Mouse (Mus musculus) embryonic facial prominence, embryonic 12.5 days (tissue): ENCODE measurements around the gene Dhx34. TPM values are rescaled to one million over a fixed set of nuclear protein-coding genes. Genes with fewer than 3 reads are reported as not detected.

Experiments used
- ATAC-seq: fragments of 200-750 bp; cut with Nextera tagmentation; 2 replicates; pipeline ENCODE4 v1.8.0; 2017; ENCODE audit not compliant: insufficient number of reproducible peaks, insufficient read depth, low FRiP score, low TSS enrichment
- H3K27ac ChIP-seq: fragments of 300-500 bp; sonication (generic); 2 replicates; pipeline ENCODE4 v1.5.1; 2016; ENCODE audit warnings: mild to moderate bottlenecking
- H3K27me3 ChIP-seq: fragments of 300-500 bp; sonication (generic); 2 replicates; pipeline ENCODE4 v1.6.1; 2016; ENCODE audit warnings: mild to moderate bottlenecking, moderate library complexity
- H3K36me3 ChIP-seq: fragments of 300-500 bp; sonication (generic); 2 replicates; pipeline ENCODE4 v1.6.1; 2016; ENCODE audit warnings: mild to moderate bottlenecking
- H3K4me1 ChIP-seq: fragments of 300-500 bp; sonication (generic); 2 replicates; pipeline ENCODE4 v1.6.1; 2016
- H3K4me2 ChIP-seq: fragments of 300-500 bp; sonication (generic); replicated peaks from 2 replicates; pipeline ENCODE4 v1.6.1; 2016; ENCODE audit warnings: mild to moderate bottlenecking, moderate library complexity
- H3K4me3 ChIP-seq: fragments of 300-500 bp; sonication (generic); 2 replicates; pipeline ENCODE4 v1.5.1; 2016; ENCODE audit warnings: mild to moderate bottlenecking
- H3K9ac ChIP-seq: fragments of 300-500 bp; sonication (generic); 2 replicates; pipeline ENCODE4 v1.6.1; 2016; ENCODE audit warnings: mild to moderate bottlenecking, moderate library complexity
- H3K9me3 ChIP-seq: fragments of 300-500 bp; sonication (generic); 2 replicates; pipeline ENCODE4 v1.6.1; 2016; ENCODE audit warnings: mild to moderate bottlenecking, moderate library complexity
- WGBS: fragments of 180-500 bp; shearing (Covaris S2); methylation state at CpG from one replicate; pipeline ENCODE4 v1.1.7; 2016; 5-methylcytosine and 5-hydroxymethylcytosine counted together
- polyA plus RNA-seq: library from polyadenylated mRNA; unstranded; fragments of >200 nt; fragmentation: Nextera tagmentation; extraction: Ambion mirVana; gene quantifications from 2 replicates; pipeline ENCODE4 v1.2.1, GENCODE M21; 2016

The Dhx34 gene
- polyA plus RNA-seq, 1 experiment from 2014 or later: 18.2 TPM

DNA sequence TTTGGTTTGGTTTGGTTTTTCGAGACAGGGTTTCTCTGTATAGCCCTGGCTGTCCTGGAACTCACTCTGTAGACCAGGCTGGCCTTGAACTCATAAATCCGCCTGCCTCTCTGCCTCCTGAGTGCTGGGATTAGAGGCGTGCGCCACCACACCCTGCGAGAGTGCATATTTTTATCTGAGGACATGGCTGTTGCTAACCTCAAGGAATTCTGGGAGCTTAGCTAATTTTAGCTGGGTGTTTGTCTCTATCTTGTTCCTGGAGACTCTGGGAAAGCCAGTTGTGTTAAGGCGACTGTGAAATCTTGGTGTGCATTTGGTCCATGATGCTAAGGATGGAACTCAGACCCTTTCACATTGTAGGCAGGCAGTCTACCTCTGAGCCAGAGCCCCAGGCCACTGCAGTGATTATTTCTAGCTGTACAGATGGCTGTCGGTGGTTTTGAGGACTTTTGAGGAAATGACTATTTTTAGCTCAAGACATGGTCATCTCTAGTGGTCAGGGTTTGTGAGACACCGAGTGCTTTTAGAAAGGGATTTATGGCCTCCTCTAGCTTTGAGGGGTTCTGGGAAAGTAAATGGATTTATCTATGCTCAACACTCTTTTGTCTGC is 65.6 kb downstream of the Dhx34 start:
- Histone ChIP-seq H3K27ac (no peak overlapping the region), H3K9me3 (no peaks in the 10 kb centered on the region), H3K9ac (no peak overlapping the region), H3K4me1 (no peaks in the 10 kb centered on the region), H3K36me3 (no peaks in the 10 kb centered on the region; the same call in 1 of the 2 replicates), H3K4me3 (no peak overlapping the region), H3K4me2 (no peak overlapping the region), H3K27me3 (peaks cover 35% of the 10 kb centered on the region)
- ATAC-seq: no peak
- 79% methylated on average over 8 of the region's 8 CpGs for WGBS

DNA sequence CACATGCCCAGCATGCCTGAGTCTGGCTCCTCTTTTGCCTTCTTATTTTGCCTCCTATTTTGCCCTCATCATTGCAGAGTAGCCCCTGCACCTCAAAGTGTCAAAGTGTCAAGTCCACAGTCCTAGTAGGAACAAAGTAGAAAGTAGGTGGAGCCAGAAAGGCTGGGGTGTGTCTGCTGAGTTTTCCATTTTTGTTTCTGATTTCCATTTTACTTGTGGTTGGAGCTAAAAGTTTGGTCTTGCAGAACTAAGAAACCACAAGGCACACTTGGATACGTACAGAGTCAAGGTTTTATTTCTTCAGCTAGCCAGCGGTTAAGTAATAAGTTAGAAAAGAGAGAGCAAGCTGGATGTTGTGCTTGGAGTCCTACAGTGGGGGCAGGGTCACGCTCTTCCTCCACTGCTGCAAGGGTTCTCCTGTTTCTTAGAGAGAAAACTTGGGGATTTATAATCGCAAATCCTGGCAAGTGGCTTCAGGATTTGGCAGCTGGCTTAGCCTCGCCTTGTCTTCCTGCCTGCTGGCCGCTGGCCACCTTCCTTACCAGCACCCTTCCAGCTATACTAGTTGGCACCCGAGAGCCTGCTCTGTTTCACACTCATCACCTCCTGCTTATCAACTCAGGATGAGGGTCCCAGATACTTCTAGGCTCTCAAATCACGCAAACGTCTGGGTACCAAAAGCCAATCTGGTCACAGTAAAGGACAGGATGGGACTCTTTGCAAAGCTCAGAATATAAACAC is 66.5 kb downstream of the Dhx34 start:
- H3K4me3 ChIP-seq: no peak overlapping the region
- H3K27ac ChIP-seq: no peak overlapping the region
- H3K9ac ChIP-seq: no peak overlapping the region
- peaks cover 32% of the 10 kb centered on the region for H3K27me3 ChIP-seq
- no peak for ATAC-seq
- no peaks in the 10 kb centered on the region for H3K4me1 ChIP-seq
- no peaks in the 10 kb centered on the region; the same call in 1 of the 2 replicates for H3K36me3 ChIP-seq
- 80% methylated on average over 9 of the region's 9 CpGs for WGBS
- H3K4me2 ChIP-seq: no peak overlapping the region
- no peaks in the 10 kb centered on the region for H3K9me3 ChIP-seq

DNA sequence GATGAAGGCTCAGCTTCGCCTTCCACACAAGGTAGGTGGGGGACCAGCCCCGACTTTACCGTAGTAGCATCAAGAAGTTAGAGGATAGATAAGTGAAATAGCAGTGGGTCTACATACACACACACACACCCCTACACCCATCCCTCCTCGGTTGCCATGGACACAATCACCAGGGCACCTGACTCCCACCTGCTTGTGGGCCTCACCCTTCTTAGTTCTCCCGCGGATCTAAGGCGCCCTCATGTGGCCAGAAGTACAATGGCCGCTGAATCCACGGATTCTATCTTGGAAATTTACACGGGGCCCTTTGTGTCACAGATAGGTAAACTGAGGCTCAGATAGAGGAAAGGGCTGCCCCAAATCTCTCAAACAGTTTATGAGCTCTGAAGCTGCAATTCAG is 68.3 kb downstream of the Dhx34 start:
- H3K36me3 ChIP-seq: no peaks in the 10 kb centered on the region; the same call in 1 of the 2 replicates
- no peaks in the 10 kb centered on the region for H3K9me3 ChIP-seq
- no peak overlapping the region for H3K4me2 ChIP-seq
- no peak overlapping the region for H3K9ac ChIP-seq
- no peaks in the 10 kb centered on the region for H3K4me1 ChIP-seq
- no peak overlapping the region for H3K27ac ChIP-seq
- no peak overlapping the region for H3K4me3 ChIP-seq
- 21% methylated on average over 10 of the region's 10 CpGs for WGBS
- peaks cover 15% of the 10 kb centered on the region for H3K27me3 ChIP-seq
- no peak for ATAC-seq

DNA sequence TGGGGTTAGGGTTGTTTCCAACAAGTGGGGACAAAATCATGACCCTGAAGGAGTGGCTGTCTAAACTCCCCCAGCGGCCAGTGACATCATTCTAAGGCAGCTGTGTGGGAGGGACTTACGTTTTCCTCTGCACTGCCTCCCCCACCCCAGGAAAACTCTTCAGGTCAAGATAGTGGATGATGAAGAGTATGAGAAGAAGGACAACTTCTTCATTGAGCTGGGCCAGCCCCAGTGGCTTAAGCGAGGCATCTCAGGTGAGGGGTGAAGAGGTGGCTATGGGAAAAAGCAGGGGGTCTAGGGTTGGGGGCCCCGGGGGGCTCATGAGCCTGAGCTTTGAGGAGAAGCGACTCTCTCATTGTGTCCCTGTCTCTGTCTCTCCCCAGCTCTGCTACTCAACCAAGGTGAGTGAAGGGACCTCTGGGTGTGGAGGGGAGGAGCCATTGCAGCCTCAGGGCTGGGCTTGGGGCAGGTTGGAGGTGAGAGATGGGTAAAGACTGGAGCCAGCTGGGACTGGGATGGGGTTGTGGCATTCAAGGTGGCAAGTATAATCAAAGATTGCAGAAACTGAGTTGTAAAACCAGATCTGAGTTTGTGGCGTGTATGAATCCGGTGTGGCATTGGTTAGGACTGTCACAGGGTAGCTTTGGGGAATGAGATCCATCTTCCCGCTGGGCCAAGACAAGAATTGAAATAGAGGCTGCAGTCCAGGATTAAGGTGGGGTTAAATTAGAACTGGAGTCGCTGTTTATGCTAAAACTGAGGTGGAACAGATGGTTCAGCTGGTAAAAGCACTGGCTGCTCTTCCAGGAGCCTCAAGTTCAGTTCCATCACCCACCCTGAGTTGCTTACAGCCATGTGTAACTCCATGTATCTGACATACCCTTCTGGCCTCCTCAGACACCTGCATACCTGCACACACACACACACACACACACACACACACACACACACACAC is 71.4 kb downstream of the Dhx34 start:
- no peaks in the 10 kb centered on the region for H3K4me1 ChIP-seq
- ATAC-seq: no peak
- no peak overlapping the region for H3K4me3 ChIP-seq
- peaks cover 8% of the 10 kb centered on the region for H3K27me3 ChIP-seq
- no peak overlapping the region for H3K27ac ChIP-seq
- WGBS: 72% methylated on average over 9 of the region's 9 CpGs
- no peaks in the 10 kb centered on the region; the same call in 1 of the 2 replicates for H3K36me3 ChIP-seq
- no peak overlapping the region for H3K9ac ChIP-seq
- H3K9me3 ChIP-seq: no peaks in the 10 kb centered on the region
- no peak overlapping the region for H3K4me2 ChIP-seq

DNA sequence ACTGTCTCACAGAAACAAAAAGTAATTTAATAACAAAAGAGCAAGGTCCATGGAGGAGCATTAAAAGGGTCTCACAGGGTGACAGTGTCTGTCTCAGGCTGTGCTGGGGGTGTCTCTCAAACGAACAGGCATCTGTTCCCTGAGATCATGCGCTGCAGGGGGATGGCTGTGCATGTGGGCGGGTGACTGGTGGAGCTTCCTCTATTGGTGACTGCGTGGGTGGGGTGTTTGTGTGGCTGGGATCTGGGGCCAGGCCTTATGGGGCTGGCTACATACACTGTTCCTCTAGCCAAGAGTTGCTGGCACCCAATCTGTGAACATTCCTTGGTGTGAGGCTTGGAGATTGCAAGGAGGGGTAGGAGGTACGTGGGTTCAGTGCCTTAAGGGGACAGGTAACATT is 72.6 kb downstream of the Dhx34 start:
- no peak for ATAC-seq
- no peaks in the 10 kb centered on the region for H3K4me1 ChIP-seq

DNA sequence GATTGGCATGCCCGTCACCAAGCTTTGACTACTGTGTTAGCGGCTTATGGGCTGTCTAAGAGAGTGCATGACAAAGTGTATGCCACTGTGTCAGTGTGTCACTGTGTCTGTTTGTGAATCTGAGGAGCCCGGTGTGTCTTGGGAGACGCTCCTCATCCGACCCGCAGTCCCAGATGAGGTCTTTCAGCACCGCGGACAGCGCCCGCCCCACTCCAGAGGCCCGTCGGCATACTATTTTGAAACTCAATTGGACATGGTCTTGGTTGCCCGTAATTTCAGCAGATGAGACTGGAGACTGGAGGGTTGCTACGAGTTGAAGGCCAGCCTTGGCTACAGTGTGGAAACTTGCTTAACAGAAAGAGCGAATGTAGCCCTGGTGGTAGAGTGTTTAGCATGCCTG is 74.2 kb downstream of the Dhx34 start:
- Histone ChIP-seq H3K9me3 (no peaks in the 10 kb centered on the region), H3K9ac (no peak overlapping the region), H3K4me1 (no peaks in the 10 kb centered on the region), H3K4me3 (no peak overlapping the region), H3K27me3 (peaks cover 8% of the 10 kb centered on the region), H3K4me2 (no peak overlapping the region), H3K36me3 (peaks cover 7% of the 10 kb centered on the region), H3K27ac (no peak overlapping the region)
- no peak for ATAC-seq
- 12% methylated on average over 15 of the region's 15 CpGs for WGBS

More for the DNA sequence above, 72.6 kb downstream of the Dhx34 start:
- Histone ChIP-seq H3K27me3 (peaks cover 8% of the 10 kb centered on the region), H3K9ac (no peak overlapping the region), H3K27ac (no peak overlapping the region), H3K4me3 (no peak overlapping the region), H3K36me3 (peaks cover 7% of the 10 kb centered on the region), H3K4me2 (no peak overlapping the region), H3K9me3 (no peaks in the 10 kb centered on the region)
- 61% methylated on average over 5 of the region's 5 CpGs for WGBS

Other genes with a start within 250 kb of the Dhx34 start
- gene Bicra, start 174.1 kb downstream of the Dhx34 start, polyA plus RNA-seq: 10.2 and 10.4 TPM in 2 replicates
- 0.05 and 0.18 TPM in 2 replicates for gene Zfp541, start 160.2 kb downstream of the Dhx34 start, polyA plus RNA-seq
- gene Napa, start 123.6 kb downstream of the Dhx34 start, polyA plus RNA-seq: 206 and 217 TPM in 2 replicates
- 38.7 and 41.4 TPM in 2 replicates for gene Kptn, start 102.1 kb downstream of the Dhx34 start, polyA plus RNA-seq
- 0.49 and 0.55 TPM in 2 replicates for gene Slc8a2, start 92.2 kb downstream of the Dhx34 start, polyA plus RNA-seq
- gene Meis3, start 46.9 kb downstream of the Dhx34 start, polyA plus RNA-seq: 48.8 and 58.5 TPM in 2 replicates
- 0.09 TPM in 1 of 2 replicates, not detected in the other for gene C5ar2, start 22.1 kb upstream of the Dhx34 start, polyA plus RNA-seq
- 0.87 and 1.1 TPM in 2 replicates for gene C5ar1, start 37.5 kb upstream of the Dhx34 start, polyA plus RNA-seq
- gene Inafm1, start 51.6 kb upstream of the Dhx34 start, polyA plus RNA-seq: 22.8 and 24.8 TPM in 2 replicates
- gene Ccdc9, start 64.8 kb upstream of the Dhx34 start, polyA plus RNA-seq: 45.7 and 49.2 TPM in 2 replicates
- gene Bbc3, start 86.4 kb upstream of the Dhx34 start, polyA plus RNA-seq: 7.4 and 8.5 TPM in 2 replicates
- 386 and 405 TPM in 2 replicates for gene Sae1, start 165.8 kb upstream of the Dhx34 start, polyA plus RNA-seq
- 25.5 and 26.1 TPM in 2 replicates for gene Zc3h4, start 178.9 kb upstream of the Dhx34 start, polyA plus RNA-seq
- gene Tmem160, start 230.7 kb upstream of the Dhx34 start, polyA plus RNA-seq: 57.7 and 66.8 TPM in 2 replicates